Mouse (Mus musculus): Measurements from ENCODE around the gene Hydin. TPM values are rescaled to one million over a fixed set of nuclear protein-coding genes. Genes with fewer than 3 reads are reported as not detected.

Gene Hydin
- total and polyA plus RNA-seq, 3 experiments = not detected

DNA sequence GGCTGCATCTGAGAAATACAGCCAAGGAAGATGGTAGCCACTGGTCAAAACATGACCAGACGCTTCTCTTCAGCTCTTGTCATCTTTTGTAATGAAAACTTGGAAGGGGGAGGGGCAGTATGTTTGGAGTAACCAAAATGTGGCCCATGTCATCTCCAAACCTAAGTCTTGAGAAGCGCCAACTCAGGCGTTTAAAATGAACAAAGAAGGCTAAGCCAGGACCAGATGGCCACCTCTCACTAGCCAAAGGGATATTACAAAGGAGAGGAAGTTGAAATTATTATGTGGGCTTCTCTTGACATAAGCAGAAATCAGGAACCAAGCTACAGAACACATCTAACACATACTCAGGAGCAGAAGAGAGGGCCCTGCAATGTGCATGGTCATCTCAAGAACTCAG is 150.2 kb downstream of the Hydin start:
- Histone ChIP-seq H3K36me3 (ENCODE audit: control insufficient read depth in 1 of 2, insufficient read depth in 2 of 2, low read length in 2 of 2) (no peaks in the 10 kb centered on the region), H3K27ac (ENCODE audit: control insufficient read depth, low read depth, low read length) (no peak overlapping the region), H3K79me2 (ENCODE audit: control insufficient read depth, insufficient read depth, low read length, poor library complexity) (no peaks in the 10 kb centered on the region), H3K9me3 (replicated peaks; ENCODE audit: insufficient read depth, low read length) (no peaks in the 10 kb centered on the region), H3K9ac (ENCODE audit: control insufficient read depth, low read depth, low read length, poor library complexity, severe bottlenecking) (no peak overlapping the region), H3K4me3 (ENCODE audit: control insufficient read depth in 1 of 2, insufficient read depth in 1 of 2, low read depth in 2 of 2, low read length in 2 of 2) (no peak overlapping the region), H3K27me3 (ENCODE audit: control insufficient read depth in 1 of 2, insufficient read depth in 2 of 2, low read length in 2 of 2) (no peaks in the 10 kb centered on the region), H3K4me1 (ENCODE audit: control insufficient read depth in 1 of 2, insufficient read depth in 2 of 2, low read length in 2 of 2) (no peaks in the 10 kb centered on the region)
- no peak for DNase-seq (ENCODE audit: low read depth, low spot score)
- TF ChIP-seq SIN3A (IDR thresholded peaks at IDR 0.05; ENCODE audit: low read length) (no peak), RAD21 (IDR thresholded peaks at IDR 0.05; ENCODE audit: low read depth, low read length) (no peak), MAFK (IDR thresholded peaks at IDR 0.05; ENCODE audit: borderline replicate concordance, low read depth, low read length) (no peak), HCFC1 (IDR thresholded peaks at IDR 0.05; ENCODE audit: low read depth, low read length) (no peak), GATA1 (IDR thresholded peaks at IDR 0.05; ENCODE audit: low read depth, low read length) (no peak), UBTF (IDR thresholded peaks at IDR 0.05; ENCODE audit: borderline replicate concordance, insufficient read depth, low read depth, low read length) (no peak), RCOR1 (IDR thresholded peaks at IDR 0.05; ENCODE audit: low read depth, low read length) (no peak), CTCF (IDR thresholded peaks at IDR 0.05 in 2 of 3, conservative IDR thresholded peaks at IDR 0.05 in 1 of 3; ENCODE audit: control insufficient read depth in 1 of 3, insufficient read depth in 1 of 3, low read depth in 2 of 3, low read length in 3 of 3, poor library complexity in 1 of 3, severe bottlenecking in 1 of 3) (no peak), NRF1 (IDR thresholded peaks at IDR 0.05; ENCODE audit: insufficient read depth, low read depth, low read length, poor library complexity, severe bottlenecking) (no peak), ZKSCAN1 (IDR thresholded peaks at IDR 0.05; ENCODE audit: low read depth, low read length) (no peak), MAX (IDR thresholded peaks at IDR 0.05; ENCODE audit: low read length) (no peak), SMC3 (IDR thresholded peaks at IDR 0.05; ENCODE audit: low read depth, low read length) (no peak), MYB (IDR thresholded peaks at IDR 0.05; ENCODE audit: low read depth, low read length) (no peak), ZMIZ1 (IDR thresholded peaks at IDR 0.05; ENCODE audit: low read depth, low read length) (no peak), EP300 (IDR thresholded peaks at IDR 0.05; ENCODE audit: low read depth in 1 of 2, low read length in 2 of 2) (no peak), BHLHE40 (IDR thresholded peaks at IDR 0.05; ENCODE audit: borderline replicate concordance, low read depth, low read length) (no peak), ZNF384 (IDR thresholded peaks at IDR 0.05; ENCODE audit: low read depth, low read length) (no peak)

DNA sequence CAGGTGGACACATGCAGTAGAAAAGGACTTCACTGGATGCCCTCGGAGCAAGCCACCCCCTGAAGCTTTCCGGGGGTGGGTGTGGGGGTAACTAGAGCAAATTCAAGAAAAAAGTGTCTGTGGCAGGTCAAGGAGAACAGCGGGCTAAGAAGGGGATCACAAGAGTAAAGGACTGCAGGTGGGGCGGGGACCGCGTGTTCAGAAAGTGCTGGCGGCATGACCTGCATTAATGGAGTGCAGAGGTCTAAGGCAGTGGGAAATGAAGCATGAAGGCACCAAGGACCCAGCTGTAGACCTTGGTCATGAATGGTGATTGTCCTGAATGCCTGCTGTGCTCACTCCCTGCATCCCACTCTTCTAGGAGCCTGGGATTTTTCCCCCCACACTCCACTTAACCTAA is 151.0 kb downstream of the Hydin start:
- Histone ChIP-seq H3K4me1 (ENCODE audit: control insufficient read depth in 1 of 2, insufficient read depth in 2 of 2, low read length in 2 of 2) (no peaks in the 10 kb centered on the region), H3K9ac (ENCODE audit: control insufficient read depth, low read depth, low read length, poor library complexity, severe bottlenecking) (no peak overlapping the region), H3K9me3 (replicated peaks; ENCODE audit: insufficient read depth, low read length) (no peaks in the 10 kb centered on the region), H3K36me3 (ENCODE audit: control insufficient read depth in 1 of 2, insufficient read depth in 2 of 2, low read length in 2 of 2) (no peaks in the 10 kb centered on the region), H3K27ac (ENCODE audit: control insufficient read depth, low read depth, low read length) (no peak overlapping the region), H3K4me3 (ENCODE audit: control insufficient read depth in 1 of 2, insufficient read depth in 1 of 2, low read depth in 2 of 2, low read length in 2 of 2) (no peak overlapping the region), H3K79me2 (ENCODE audit: control insufficient read depth, insufficient read depth, low read length, poor library complexity) (no peaks in the 10 kb centered on the region), H3K27me3 (ENCODE audit: control insufficient read depth in 1 of 2, insufficient read depth in 2 of 2, low read length in 2 of 2) (no peaks in the 10 kb centered on the region)
- no peak for TF ChIP-seq JUND (IDR thresholded peaks at IDR 0.05; ENCODE audit: low read depth, low read length)
- no peak for TF ChIP-seq MAZ (IDR thresholded peaks at IDR 0.05; ENCODE audit: low read depth, low read length)
- no peak for TF ChIP-seq HCFC1 (IDR thresholded peaks at IDR 0.05; ENCODE audit: low read depth, low read length)
- no peak for TF ChIP-seq GATA1 (IDR thresholded peaks at IDR 0.05; ENCODE audit: low read depth, low read length)
- DNase-seq (ENCODE audit: low read depth, low spot score) = no peak

Measured in MEL (cell line).